Mouse (Mus musculus) left cerebral cortex, postnatal 36 days (tissue): ENCODE results near the gene Tnfsf11. TPM values are rescaled to one million over a fixed set of nuclear protein-coding genes. Genes with fewer than 3 reads are reported as not detected.

ENCODE experiments used
- DNase-seq, 2 experiments: peaks; one replicate each; pipeline ENCODE4 v3.0.0; 2021 to 2022; ENCODE audit warnings: low spot score in 2 of 2, mixed read lengths in 1 of 2
- intact Hi-C: fragments of 180-260 bp; cut with DNase I; formaldehyde crosslinking; loops from one replicate; pipeline ENCODE4 v1.15.1; 2025
- total RNA-seq, 2 experiments: library from RNA; stranded (reverse); gene quantifications; 2 replicates each; pipeline ENCODE4 v1.2.3; 2021

Gene Tnfsf11
- total RNA-seq, 2 experiments from 2014 or later: not detected

GRCm38 (mm10) chr14:78289912-78290523, 17.8 kb downstream of the Tnfsf11 start:
- intact Hi-C loops: loop anchor here (2.0 to 5.0 kb wide), 3 partner anchors 142 to 1148 kb away; no protein-coding TSS in a partner anchor
- peak in 1 of 2 experiments; percentile 19 for DNase-seq

GRCm38 (mm10) chr14:78288903-78289302, 18.9 kb downstream of the Tnfsf11 start:
- intact Hi-C loops: loop anchor here (2.0 to 5.0 kb wide), 3 partner anchors 143 to 1147 kb away; no protein-coding TSS in a partner anchor
- no peak for DNase-seq

GRCm38 (mm10) chr14:78287906-78288800, 19.7 kb downstream of the Tnfsf11 start:
- intact Hi-C loops: loop anchor here (2.0 to 5.0 kb wide), 3 partner anchors 144 to 1146 kb away; no protein-coding TSS in a partner anchor
- DNase-seq: no peak

- intact Hi-C loops: loop anchor here (5.0 kb wide), 2 partner anchors 146 to 1144 kb away; no protein-coding TSS in a partner anchor
- DNase-seq: no peak
Observed at GRCm38 (mm10) chr14:78286011-78286548, 21.8 kb downstream of the Tnfsf11 start.

- intact Hi-C loops: no loop called here
- DNase-seq: peak; percentile 46 to 53
Observed at GRCm38 (mm10) chr14:78282490-78282889, 25.4 kb downstream of the Tnfsf11 start.

DNA sequence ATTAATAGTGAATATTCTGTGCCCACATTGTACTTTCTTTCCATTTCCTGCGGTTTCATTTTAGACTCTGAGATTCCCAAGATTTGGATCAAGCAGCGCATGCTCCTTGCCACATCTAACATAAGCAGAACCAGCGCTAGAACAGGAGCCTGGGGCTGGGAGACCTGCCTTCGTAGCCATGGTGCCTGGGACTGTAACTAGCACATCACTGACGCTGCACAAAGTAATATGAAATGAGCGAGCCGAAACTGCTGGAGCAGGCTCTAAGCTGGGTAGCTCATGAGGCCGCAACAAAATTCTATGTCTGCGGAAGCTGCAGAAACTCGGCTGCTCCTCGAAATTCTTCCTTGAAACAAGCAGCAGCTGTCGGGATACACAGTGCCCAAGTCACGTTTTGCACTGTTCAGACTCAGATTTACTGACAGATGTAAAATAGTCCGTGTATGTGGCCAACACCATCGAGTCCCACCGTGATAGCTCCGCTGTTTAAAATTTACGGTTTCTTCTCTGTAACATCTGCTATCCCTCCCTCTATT, 31.4 kb downstream of the Tnfsf11 start:
- intact Hi-C loops: no loop called here

GRCm38 (mm10) chr14:78274851-78275250, 33.0 kb downstream of the Tnfsf11 start:
- DNase-seq: no peak
- intact Hi-C loops: no loop called here

More for the DNA sequence above, 31.4 kb downstream of the Tnfsf11 start:
- peak; percentile 34 to 51 for DNase-seq

DNA sequence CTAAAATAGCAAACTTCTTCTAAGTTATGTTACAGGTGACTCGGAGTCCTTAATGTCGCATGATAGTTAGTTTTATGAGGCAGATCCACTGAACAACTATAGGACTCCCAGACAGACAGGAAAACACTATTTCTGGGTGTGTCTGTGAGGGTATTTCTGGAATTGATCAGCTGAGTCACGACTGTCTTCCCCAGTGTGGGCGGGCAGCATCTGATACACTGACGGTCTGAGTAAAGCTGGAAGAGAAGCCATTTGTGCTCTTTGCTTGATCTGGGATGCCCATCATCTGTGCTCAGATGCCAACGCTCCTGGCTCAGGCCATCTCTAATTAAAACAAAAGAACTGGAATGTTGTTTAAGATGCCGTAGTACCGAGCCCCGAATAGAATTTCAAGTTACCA, 33.7 kb downstream of the Tnfsf11 start:
- intact Hi-C loops: no loop called here
- peak; percentile 45 to 60 for DNase-seq

DNA sequence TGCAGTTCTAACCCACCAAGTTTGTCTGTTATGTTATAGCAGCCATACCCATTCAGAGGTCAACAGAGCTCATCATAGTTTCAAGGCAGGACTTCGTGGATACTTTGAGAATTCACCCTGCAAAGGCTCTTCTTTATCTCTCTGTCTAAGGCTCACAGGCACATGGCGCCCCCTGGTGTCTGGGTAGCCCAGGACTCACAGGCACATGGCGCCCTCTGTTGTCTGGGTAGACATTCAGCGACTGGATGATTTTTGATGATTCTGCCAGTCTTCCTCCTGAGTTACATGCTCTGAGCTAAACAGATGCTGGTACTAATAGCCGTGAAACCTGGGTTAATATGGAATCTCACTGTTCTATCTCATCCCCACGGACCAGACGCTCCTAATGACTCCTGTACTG, 34.3 kb downstream of the Tnfsf11 start:
- intact Hi-C loops: no loop called here
- DNase-seq: peak; percentile 13 to 42

GRCm38 (mm10) chr14:78264876-78265275, 43.0 kb downstream of the Tnfsf11 start:
- intact Hi-C loops: no loop called here
- DNase-seq: no peak

GRCm38 (mm10) chr14:78262596-78262995, 45.2 kb downstream of the Tnfsf11 start:
- intact Hi-C loops: no loop called here

DNA sequence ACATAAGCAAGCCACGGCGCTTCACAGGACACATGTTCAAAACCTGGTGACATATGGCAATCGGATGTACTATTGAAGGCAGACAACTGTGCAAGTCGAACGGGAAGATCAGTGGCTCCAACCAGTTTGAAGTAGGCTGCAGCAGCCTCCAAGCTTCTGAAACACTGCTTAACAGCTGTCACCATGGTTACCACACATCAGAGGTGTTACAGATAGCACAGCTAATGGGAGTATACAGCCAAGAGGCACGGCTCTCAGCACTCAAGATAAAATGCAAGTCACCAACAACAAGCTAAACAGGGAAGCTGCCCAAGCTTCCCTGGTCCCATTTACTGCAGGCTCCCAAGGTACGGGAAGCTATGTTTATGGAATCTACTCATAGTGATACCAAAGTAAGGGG, 46.6 kb downstream of the Tnfsf11 start:
- intact Hi-C loops: no loop called here
- no peak for DNase-seq

More at GRCm38 (mm10) chr14:78262596-78262995, 45.2 kb downstream of the Tnfsf11 start:
- DNase-seq: no peak

GRCm38 (mm10) chr14:78254017-78254416, 53.8 kb downstream of the Tnfsf11 start:
- intact Hi-C loops: no loop called here

GRCm38 (mm10) chr14:78246601-78247000, 61.2 kb downstream of the Tnfsf11 start:
- no peak for DNase-seq
- intact Hi-C loops: no loop called here

More at GRCm38 (mm10) chr14:78254017-78254416, 53.8 kb downstream of the Tnfsf11 start:
- DNase-seq: no peak

GRCm38 (mm10) chr14:78244811-78245210, 63.0 kb downstream of the Tnfsf11 start:
- intact Hi-C loops: no loop called here
- DNase-seq: peak; percentile 8 to 14

DNA sequence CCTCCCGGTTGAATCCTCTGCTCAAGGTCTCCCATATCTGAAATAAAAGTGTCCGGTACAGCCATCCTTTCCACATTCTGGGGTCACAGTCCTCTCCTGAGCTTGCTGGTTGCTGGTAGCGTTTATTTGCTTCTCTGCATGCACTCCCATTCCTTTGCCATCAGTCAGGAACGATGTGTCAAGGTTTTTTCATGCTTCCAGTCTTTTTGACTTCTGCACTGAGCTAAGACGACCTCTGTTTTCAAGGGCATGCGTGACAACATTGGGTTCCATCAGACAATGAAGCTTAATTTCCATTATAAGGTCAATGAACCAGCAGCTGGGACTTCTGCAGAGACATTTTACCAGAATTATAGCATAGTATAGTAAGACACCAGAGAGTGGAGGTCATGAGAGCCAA, 68.5 kb downstream of the Tnfsf11 start:
- intact Hi-C loops: no loop called here
- no peak for DNase-seq

- DNase-seq: no peak
- intact Hi-C loops: no loop called here
Observed at GRCm38 (mm10) chr14:78237238-78237637, 70.6 kb downstream of the Tnfsf11 start.

- intact Hi-C loops: no loop called here
- no peak for DNase-seq
Observed at GRCm38 (mm10) chr14:78236144-78236543, 71.7 kb downstream of the Tnfsf11 start.

GRCm38 (mm10) chr14:78235296-78235695, 72.5 kb downstream of the Tnfsf11 start:
- DNase-seq: no peak
- intact Hi-C loops: no loop called here

- DNase-seq: no peak
- intact Hi-C loops: loop anchor here (10.0 kb wide), 1 partner anchor 1084 kb away; no protein-coding TSS in a partner anchor
Observed at GRCm38 (mm10) chr14:78229012-78229411, 78.8 kb downstream of the Tnfsf11 start.
